Mouse (Mus musculus): ENCODE data around the gene Wnk2.
"Not testable (repeated sequence)": the region's sequence is repeated elsewhere in the genome, so short reads cannot be mapped to it uniquely, and the experiment has no call there.

Gene Wnk2

DNA sequence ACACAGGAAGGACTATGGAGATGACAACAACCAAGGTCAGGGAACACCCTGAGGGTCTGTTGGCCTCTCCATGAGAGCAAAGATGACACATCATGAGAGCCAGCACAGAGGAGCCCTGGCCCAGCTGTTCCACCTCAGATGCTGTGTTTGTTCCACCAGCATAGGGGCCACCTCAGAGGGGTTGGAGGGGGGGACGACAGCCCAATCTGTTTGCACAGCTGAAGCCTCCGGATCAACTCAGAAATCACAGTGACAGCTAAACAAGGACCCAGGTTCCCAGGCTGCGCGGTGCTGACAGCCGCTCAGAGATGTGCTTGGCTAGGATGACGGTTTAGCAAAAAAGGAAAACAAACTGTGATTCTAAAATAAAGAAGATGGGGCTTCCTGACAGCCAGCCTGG is 53.1 kb downstream of the Wnk2 start:
- no peak for ATAC-seq (ENCODE audit: low TSS enrichment)

DNA sequence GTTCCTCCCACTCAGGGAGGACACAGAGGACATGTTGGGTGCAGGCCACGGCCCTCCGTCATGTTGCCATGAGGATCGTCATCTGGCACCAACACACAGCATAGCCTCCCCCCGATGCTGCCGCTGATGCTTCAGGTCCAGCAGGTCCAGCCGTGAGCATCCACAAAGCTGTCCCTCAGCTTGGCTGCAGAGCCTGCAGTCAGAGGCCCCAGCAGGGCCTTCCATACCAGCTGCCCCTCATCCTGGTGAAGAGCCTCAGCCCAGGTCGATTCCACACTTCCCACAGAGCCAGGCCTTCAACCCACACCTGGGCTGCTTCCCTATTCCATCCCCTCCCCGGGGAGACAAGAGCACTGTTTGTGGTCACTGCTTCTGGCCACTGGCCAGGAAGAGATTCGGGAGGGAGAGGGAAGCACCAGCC is 54.3 kb downstream of the Wnk2 start:
- no peak; the same call in 1 of the 2 replicates for ATAC-seq (ENCODE audit: low TSS enrichment)

DNA sequence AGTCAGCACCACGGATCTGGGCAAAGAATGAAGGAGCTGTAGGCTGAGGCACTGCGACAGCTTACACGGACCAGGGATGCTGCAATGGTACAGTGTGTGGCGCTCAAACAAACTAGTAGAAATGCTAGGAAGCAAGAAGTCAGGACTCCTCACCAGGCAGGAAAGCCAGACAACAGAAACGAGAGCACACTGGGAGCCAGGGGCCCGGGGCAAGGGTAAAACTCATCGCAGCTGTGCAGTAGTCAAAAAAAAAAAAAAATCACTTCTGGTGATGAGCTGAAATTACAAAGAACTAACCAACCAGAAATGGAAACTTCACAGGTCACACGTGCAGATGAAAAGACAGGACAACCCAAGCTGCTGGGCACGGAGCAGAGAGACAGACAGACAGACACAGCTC is 55.2 kb downstream of the Wnk2 start:
- no peak for ATAC-seq (ENCODE audit: low TSS enrichment)

DNA sequence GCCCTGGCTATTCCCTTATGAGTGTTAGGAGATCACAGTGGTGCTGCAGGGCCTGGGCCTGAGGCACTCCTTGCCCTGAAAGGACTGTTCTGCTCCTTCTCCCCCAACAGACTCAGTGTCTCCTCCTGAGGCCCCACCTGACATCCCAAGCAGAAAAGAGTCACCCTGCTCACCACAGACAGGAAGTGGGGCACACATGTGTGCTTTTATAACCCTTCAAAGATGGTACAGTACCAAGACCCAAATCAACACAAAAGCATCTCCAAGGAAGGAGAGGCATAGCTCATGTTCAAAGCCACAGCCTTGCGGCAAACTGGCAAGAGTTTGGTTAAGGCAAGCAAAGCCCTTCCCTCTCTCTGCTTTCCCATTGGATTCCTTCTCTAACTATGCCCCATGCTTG is 57.6 kb downstream of the Wnk2 start:
- no peak for ATAC-seq (ENCODE audit: low TSS enrichment)

DNA sequence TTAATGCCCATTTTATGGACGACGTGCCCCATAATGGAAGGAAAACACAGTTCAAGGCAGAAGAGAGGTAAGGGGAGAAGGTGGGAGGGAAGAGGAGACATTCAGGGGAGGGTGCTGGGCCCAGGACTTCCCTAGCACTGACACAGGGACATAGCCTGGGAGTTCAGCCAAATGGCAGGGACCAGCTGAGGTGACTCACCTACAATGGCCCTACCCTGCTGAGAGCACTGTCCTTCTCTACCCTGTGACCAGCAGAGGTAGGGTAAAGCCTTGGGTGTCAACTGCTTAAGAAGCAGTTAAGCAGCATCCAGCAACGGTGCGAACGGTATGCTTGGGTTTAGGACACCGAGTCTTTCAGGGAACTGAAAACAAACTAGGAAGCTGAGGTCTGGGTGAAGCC is 58.9 kb downstream of the Wnk2 start:
- ATAC-seq (ENCODE audit: low TSS enrichment) = no peak

DNA sequence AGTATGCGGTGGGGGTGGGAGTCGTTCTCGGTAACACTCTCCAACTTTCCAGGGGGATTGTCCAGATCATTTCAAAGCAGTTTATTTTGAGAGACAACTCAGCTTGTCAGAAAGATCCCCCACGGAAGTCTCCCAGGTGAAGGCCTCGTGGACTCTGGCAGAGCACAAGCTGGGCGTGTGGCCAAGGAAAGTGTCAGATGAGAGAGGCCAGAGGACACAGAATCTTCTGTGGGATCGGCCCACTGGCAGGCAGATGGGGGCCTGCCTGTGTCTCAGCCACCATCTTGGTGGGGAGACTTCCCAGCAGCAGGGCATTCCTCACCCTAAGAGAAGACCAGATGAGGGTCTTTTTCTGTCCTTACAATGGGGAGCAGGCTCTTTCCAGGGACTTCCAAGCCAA is 60.4 kb downstream of the Wnk2 start:
- no peak for ATAC-seq (ENCODE audit: low TSS enrichment)

DNA sequence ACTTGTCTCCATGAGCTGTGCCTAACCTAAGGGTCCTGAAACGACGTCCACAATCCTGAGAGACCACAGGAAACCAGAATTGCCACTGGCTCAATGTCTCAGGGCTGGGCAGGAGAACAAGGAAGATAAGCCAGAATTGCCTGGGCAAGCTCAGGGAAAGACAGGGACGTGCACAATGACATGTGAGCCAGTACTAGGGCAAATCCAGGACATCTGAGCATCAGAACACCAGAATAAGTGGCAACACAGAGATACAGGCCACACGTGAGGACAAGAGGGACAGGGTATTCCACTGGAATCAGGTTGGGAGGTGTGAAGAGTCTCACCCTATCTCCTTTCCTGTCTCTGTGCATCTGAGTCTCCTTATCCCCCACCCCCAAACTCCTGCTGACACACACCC is 61.4 kb downstream of the Wnk2 start:
- no peak for ATAC-seq (ENCODE audit: low TSS enrichment)

DNA sequence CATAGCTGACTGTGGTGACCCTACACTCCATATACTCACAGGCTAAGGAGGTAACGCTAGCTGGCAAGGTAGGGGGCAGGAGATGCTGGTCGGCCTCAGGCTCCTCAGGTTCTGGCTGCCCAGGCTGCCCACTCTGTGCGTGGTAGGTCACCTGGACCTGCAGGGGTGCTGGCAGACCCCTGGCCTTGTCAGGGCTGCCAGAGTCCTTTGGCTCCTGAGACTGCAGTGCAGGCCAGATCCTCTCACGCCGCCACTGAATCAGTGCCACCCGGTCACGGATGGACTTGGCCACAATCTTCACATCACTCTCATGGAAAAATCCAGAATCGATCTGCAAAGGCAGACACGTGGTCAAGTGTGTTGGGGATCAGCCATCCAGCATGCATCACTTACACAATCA is 62.6 kb downstream of the Wnk2 start:
- no peak for ATAC-seq (ENCODE audit: low TSS enrichment)

DNA sequence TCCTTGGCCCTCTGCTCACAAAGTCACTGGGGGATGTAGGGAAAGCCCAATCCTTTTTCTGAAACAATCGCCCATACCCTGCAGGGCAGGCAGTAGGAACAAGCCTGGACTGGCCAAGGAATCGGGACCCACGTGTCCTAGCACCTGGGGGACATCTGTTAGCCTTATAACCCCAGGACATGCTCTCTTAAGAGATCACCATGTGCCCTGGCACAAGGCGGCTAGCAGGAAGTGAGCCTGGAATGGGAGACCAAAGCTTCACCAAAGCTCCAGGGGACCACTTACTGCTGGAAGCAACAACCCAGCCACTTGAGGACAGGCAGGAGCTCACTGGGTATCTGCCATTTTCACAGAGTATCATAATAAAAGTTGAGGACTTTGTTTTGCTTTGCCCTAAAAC is 63.0 kb downstream of the Wnk2 start:
- no peak for ATAC-seq (ENCODE audit: low TSS enrichment)

DNA sequence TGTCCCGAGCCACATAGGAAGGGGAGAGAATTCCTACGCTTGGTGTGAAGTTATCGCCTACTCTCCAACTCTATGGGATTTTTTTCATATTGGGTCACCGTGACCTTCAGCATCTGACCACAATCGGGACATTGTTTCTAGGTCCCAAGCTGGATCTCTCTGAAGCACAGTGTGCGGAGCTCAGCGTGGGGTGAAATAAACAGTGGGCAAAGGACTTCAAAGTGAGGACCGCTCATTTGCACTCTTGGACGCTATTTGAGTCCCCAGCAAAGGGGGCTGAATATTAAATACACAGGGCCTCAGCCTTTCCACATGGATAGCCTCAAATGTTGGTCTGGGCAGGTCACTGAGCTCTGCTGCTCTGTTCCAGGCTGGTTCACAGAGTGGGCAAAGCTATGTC is 63.9 kb downstream of the Wnk2 start:
- no peak for ATAC-seq (ENCODE audit: low TSS enrichment)

DNA sequence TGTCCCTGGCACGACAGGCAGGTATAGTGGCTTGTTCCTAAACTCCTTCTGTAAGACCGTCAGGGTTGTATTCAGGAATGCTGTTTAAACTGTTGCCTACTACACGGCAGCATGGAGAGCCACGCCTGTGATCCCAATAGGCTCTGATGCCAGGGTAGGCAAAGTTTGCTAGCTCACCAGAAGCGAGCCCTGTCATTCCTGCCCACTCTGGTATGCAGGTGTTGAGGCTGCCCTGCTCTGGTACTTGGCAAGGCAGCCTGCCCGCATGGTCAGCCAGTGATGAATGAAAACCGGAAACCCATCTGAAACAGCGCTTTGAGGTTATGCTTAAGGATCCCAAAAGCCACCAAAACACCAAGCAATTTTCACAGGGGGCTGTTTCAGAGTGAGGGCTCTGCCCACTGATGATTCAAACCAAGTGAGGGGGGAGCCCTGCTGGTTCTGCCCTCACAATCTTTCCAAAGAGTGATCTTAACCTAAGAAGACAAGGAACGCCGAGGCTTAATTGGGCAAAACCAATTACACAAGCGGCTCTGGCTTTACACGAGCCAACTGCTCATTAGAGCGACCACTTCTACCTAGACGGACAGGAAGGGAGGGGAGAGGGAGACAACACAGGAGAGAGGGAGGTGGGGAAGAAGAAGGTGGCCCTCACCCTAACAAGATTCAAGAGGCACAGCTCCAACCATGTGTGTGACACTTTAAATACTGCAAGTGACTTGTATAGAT is 65.5 kb downstream of the Wnk2 start:
- peak; percentile 24 for ATAC-seq (ENCODE audit: low TSS enrichment)

DNA sequence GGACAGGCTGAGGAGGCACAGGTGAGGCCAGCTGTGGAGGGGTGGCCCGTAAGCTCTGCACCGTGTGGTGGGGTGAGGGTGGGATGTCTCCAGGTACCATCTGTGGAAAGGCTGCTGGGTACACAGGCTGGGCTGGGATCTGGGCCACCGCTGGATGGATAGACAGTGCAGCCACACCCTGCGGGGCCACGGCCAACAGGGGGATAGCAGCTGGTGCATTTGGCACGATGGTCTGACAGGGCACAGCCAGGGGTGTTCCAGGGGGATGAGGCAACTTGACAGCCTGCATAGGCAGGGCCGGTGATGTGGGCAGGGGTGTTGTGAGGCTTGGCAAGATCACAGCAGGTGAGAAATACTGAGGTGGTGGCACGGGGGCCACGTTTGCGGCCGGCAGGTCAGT is 71.6 kb downstream of the Wnk2 start:
- no peak for ATAC-seq (ENCODE audit: low TSS enrichment)

DNA sequence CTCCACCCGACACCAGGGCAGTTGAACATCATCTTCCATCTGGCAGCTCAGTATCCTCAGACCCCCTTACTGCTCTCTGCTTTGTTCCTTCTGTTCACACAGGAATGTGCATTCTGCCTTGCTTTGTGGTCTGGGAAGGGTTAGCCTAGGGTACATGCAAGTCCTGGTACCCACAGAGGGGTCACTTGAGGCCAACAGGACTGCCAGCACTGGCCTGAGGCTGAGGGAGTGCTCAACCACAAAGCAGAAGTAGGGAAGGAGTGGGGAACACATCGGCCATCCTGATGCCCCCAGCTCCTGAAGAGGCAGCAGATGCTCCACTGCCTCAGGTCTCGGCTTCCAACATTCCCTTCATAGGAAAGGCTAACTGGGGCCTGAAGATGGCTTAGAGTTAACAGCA is 72.4 kb downstream of the Wnk2 start:
- ATAC-seq (ENCODE audit: low TSS enrichment) = no peak

DNA sequence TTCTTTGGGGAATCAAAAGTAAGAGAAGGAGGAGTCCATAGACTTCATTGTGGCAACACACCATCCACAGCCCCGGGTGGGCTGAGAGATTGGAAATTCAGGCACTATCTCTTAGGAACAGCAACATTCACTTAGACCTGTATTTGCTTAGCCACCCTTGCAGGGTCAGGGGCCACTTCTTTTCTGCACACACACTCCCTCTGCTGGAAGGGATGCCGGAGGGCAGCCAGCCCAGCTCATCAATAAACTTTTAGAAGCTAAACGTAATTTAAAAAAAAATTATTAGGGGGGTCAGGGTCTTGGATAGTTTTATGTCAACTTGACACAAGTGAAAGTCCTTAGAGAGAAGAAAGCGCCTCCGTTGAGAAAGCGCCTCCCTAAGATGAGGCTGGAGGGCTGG is 74.5 kb downstream of the Wnk2 start:
- no peak for ATAC-seq (ENCODE audit: low TSS enrichment)

DNA sequence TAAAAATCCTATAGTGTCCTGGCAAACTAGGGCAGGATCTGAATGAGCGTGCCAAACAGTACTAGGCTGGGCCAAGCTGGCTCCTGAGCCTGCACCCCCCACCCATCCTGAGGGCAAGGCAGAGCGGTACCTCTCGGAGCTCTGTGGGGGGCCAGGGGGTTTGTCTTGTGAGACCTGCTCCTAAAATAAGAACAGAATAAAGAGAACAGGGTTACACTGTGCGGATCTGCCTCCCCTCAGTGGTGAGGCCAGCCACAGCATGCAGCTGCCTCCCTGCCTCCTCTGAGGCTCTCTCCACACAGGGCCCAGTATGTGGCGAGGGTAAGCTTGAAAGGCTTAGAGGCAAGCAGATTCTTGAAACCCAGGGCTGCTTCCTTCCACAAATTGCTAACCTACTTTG is 76.0 kb downstream of the Wnk2 start:
- peak; percentile 11; the same call in 1 of the 2 replicates for ATAC-seq (ENCODE audit: low TSS enrichment)

DNA sequence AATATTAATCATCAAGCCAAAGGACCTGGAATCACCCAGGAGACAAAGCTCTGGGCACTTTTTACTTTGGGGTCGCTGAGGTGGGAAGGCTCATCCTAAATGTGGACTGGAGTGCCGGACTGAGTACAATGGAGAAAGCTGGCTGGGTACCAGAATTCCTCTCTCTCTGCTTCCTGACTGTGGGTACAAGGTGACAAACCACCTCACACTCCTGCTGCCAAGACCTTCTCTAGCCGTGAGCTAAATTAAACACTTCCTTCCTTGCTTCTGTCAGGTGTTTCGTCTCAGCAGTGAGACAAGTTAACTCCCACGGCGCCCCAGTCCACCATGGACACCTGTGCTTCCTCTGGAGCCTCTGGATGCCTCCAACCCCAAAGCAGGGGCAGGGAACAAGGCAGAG is 77.8 kb downstream of the Wnk2 start:
- 0 out of 2 replicates have a peak, but pooled peaks have one; percentile 11 for ATAC-seq (ENCODE audit: low TSS enrichment)

DNA sequence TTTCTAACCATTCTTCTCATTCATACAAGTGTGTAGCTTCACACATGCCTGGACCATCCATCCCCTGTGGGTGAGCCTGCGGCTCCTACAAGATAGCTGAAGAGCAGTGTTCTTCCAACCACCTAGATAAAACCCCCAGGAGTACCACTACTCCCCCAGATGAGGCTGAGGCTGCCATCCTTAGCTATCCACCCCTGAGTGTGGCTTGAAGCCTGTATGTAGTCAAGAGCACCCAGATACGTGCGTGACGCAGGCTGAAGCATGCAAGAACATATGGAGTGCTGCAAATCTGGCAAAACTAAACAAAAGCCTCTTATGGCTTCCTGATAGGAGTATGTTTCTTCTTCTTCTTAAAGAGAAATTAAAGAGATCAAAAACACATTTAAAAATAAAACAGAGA is 78.4 kb downstream of the Wnk2 start:
- peak; percentile 77 for ATAC-seq (ENCODE audit: low TSS enrichment)

DNA sequence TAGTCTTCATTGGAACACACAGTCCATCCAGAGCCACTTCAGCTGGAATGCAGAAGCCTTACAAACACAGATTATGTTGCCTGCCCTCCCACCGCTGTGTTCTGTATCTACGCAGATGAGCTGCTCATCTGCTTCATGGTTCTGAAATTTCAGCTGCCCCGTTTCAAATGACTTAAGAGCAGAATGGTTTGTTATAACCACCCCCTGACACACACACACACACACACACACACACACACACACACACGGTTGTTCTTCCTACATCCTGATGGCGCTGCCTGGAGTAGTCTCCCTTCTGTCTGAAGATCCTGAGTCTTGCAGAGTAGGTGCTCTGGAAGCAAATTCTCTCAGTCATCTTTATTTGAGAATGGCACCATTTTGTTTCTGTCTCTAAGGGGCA is 83.6 kb downstream of the Wnk2 start:
- ATAC-seq (ENCODE audit: low TSS enrichment) = peak; percentile 10; the same call in 1 of the 2 replicates

DNA sequence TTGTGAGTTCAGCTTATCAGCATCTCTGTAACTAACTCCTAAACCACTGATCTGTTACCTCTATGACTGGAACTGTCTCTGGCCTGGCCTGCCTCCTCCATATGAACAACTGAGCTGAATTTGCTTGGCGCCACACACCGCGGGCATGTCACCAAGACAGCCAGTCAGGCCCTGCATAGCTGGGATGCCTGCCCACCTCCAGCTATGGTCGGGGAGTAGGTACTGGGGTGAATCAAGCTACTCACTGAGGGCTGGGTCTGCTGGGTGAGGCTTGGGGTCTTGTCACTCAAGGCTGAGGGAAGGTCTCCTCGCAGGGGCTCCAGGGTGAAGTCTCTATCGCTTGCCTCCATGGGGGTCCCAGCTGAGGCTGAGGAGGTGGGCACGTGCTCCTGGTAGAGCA is 87.4 kb downstream of the Wnk2 start:
- ATAC-seq (ENCODE audit: low TSS enrichment) = no peak

DNA sequence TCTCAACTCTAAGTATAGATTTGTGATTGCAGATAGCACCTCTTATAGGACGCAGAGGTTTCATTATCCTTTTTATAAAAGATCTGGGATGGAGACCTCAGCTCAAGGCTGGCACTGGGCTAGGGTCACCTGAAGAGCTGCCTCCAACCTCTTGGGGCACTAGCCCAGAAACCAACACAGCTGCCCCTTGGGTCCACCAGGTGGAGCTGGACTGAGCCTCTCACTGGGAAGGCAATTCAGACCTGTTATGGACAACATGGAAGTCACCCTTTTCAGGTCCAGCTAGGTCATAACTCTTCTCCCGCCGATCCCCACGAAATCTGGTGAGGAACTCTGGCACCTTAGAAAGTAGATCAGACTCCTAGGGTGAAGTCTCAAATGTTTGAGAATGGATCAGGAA is 89.3 kb downstream of the Wnk2 start:
- ATAC-seq (ENCODE audit: low TSS enrichment) = 0 out of 2 replicates have a peak, but pooled peaks have one; percentile 32

DNA sequence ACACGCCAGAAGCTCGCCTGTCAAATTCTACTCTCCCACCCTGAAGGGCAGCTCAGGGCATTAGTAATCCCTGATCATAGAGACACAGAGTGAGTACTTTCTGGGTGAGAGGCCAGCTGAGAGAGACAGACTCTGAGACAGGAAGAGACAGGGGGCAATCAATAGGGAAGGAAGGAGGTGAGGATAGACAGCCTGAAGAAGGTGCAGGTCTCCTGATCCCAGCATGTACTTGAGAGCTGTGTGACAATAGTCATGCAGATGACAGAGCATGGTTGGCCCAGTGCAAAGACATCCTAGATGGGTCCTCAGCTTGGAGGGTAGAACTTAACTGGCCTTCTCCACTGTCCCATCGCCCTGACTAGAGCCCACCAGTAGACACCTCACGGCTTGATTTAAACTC is 91.5 kb downstream of the Wnk2 start:
- ATAC-seq (ENCODE audit: low TSS enrichment) = no peak

DNA sequence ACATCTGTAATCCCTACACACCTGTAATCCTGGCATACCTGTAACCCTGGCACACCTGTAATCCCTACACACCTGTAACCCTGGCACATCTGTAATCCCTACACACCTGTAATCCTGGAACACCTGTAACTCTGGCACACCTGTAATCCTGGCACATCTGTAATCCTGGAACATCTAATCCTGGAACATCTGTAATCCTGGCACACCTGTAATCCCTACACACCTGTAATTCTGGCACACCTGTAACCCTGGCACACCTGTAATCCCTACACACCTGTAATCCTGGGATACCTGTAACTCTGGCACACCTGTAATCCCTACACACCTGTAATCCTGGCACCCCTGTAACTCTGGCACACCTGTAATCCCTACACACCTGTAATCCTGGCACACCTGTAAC is 93.1 kb downstream of the Wnk2 start:
- not testable (repeated sequence) for ATAC-seq (ENCODE audit: low TSS enrichment)

DNA sequence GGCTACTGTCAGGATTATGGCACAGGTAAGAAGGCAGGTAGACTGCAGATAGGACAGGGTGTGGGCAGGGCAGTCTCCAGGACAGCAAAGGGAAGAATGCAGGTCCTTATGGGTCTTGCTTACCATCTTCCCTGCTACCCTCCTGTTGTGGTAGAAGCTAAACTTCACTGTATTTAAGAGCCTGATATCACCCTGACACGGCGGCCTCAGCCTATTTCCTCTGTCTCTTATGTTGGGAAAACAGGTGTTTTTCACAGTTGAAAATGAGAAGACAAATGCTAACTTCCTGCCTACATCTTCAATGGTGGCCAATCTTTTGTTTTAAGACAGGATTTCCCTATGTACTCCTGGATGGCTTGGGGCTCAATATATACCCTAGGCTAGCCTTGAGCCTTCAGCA is 94.5 kb downstream of the Wnk2 start:
- no peak for ATAC-seq (ENCODE audit: low TSS enrichment)

DNA sequence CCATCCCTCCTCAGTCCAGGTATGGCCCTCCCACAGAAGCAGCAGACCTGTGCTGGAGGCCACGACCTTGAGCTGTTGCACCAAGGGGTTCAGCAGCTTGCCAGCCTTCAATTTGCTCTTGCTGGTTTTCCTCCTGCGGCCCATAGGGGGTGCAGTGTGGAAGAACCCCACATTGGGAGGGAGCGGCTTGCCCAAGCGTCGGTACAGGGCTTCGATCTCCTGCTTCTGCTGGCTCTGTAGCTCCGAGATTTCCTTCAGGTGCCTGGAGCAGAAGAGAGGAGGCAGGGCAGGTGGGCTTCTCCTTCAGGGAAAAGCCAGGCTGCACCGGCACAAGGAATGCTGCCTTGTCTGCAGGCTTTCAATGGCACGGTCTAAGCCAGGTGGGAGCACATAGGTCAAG is 95.3 kb downstream of the Wnk2 start:
- peak; percentile 69 for ATAC-seq (ENCODE audit: low TSS enrichment)
